Mouse (Mus musculus) G1E (cell line): Measurements from ENCODE around the gene Pitpnc1. TPM values are rescaled to one million over a fixed set of nuclear protein-coding genes. Genes with fewer than 3 reads are reported as not detected.

Experiments
- ATAC-seq: 2 replicates; pipeline ENCODE4 v1.8.0; 2016; ENCODE audit warnings: mild to moderate bottlenecking; ENCODE audit not compliant: insufficient number of reproducible peaks, poor library complexity, low FRiP score, severe bottlenecking; ENCODE audit errors: extremely low read depth
- DNase-seq: peaks from one replicate; pipeline ENCODE4 v3.0.0; 2012; ENCODE audit warnings: low spot score
- H3K27me3 ChIP-seq: 2 replicates; pipeline ENCODE4 v1.6.1; 2012; ENCODE audit warnings: mild to moderate bottlenecking, low read length, inconsistent platforms; ENCODE audit not compliant: insufficient read depth
- H3K36me3 ChIP-seq: replicated peaks from 2 replicates; pipeline ENCODE3; 2012; ENCODE audit warnings: mild to moderate bottlenecking, inconsistent platforms
- H3K4me1 ChIP-seq: 2 replicates; pipeline ENCODE4 v1.6.1; 2012; ENCODE audit warnings: low read depth, low read length, inconsistent platforms, mixed read lengths; ENCODE audit not compliant: insufficient read depth
- H3K4me3 ChIP-seq: 2 replicates; pipeline ENCODE4 v1.5.1; 2012; ENCODE audit warnings: low read depth, mild to moderate bottlenecking, inconsistent platforms, low read length, moderate library complexity, mixed read lengths
- H3K9me3 ChIP-seq: replicated peaks from 2 replicates; pipeline ENCODE4 v1.6.1; 2012; ENCODE audit warnings: inconsistent platforms
- CTCF ChIP-seq: IDR thresholded peaks from 2 replicates; pipeline ENCODE4 v1.5.1; 2012; ENCODE audit warnings: low read depth, low read length, inconsistent platforms, mixed read lengths
- GATA1 ChIP-seq: IDR thresholded peaks from 2 replicates; pipeline ENCODE4 v1.6.1; 2012; ENCODE audit warnings: borderline replicate concordance, low read length, inconsistent platforms, mixed read lengths
- GATA2 ChIP-seq: IDR thresholded peaks from 2 replicates; pipeline ENCODE4 v1.6.1; 2012; ENCODE audit warnings: low read depth, low read length, inconsistent platforms, borderline replicate concordance
- POLR2AphosphoS5 ChIP-seq: IDR thresholded peaks from 2 replicates; pipeline ENCODE4 v1.6.1; 2012; ENCODE audit warnings: low read depth, low read length, inconsistent platforms; ENCODE audit not compliant: insufficient replicate concordance
- TAL1 ChIP-seq: conservative IDR thresholded peaks from 2 replicates; pipeline ENCODE4 v1.6.1; 2012; ENCODE audit warnings: low read depth, low read length, inconsistent platforms, mixed read lengths
- polyA plus RNA-seq: library from polyadenylated mRNA; stranded (reverse); fragments of >175 nt; gene quantifications from 2 replicates; pipeline ENCODE4 v1.2.3, GENCODE M21; 2012
- total RNA-seq, 2 experiments: library from RNA; stranded (forward) in 1 of 2; stranded (reverse) in 1 of 2; fragments of 200-1000 nt in 1 of 2; fragments of >200 nt in 1 of 2; fragmentation: Nextera tagmentation in 1 of 2; gene quantifications; 2 replicates each; pipeline ENCODE4 v1.2.3; 2014 to 2017

Pitpnc1 gene
- total and polyA plus RNA-seq, 3 experiments = 9.9 to 53.5 (median 31.5) TPM

DNA sequence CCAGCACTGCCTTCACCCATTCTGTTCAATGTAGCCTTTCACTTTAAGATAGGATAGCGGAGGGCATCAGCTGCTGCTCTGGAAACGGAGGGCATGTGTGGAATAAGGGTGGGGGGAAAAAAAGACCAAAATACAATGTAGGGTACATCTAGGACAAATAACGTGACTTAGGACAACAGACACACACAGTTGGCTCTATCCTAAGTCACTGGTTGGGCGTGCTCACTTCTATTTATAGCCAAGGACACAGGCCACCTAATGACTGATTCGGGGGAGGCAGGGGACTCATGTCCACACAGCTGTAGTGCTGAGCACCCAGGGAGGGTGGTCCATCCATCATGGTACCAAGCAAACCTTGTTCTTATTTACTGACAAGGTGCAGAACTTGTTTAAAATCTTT is 245.2 kb downstream of the Pitpnc1 start:
- H3K36me3 ChIP-seq = peaks cover 92% of the 10 kb centered on the region
- no peak overlapping the region for H3K4me3 ChIP-seq
- H3K4me1 ChIP-seq = no peaks in the 10 kb centered on the region
- no peaks in the 10 kb centered on the region for H3K27me3 ChIP-seq
- ATAC-seq (no peak), DNase-seq (no peak)
- no peak for TF ChIP-seq CTCF
- H3K9me3 ChIP-seq = no peaks in the 10 kb centered on the region

- Histone ChIP-seq H3K9me3 (no peaks in the 10 kb centered on the region), H3K27me3 (no peaks in the 10 kb centered on the region), H3K4me1 (no peaks in the 10 kb centered on the region), H3K4me3 (no peak overlapping the region), H3K36me3 (peaks cover 92% of the 10 kb centered on the region)
- DNase-seq (no peak), ATAC-seq (no peak)
- TF ChIP-seq GATA2 (no peak), TAL1 (no peak), GATA1 (no peak), POLR2AphosphoS5 (no peak), CTCF (no peak)
These were observed 246.8 kb downstream of the Pitpnc1 start for GRCm38 (mm10) chr11:107223667-107224214.

DNA sequence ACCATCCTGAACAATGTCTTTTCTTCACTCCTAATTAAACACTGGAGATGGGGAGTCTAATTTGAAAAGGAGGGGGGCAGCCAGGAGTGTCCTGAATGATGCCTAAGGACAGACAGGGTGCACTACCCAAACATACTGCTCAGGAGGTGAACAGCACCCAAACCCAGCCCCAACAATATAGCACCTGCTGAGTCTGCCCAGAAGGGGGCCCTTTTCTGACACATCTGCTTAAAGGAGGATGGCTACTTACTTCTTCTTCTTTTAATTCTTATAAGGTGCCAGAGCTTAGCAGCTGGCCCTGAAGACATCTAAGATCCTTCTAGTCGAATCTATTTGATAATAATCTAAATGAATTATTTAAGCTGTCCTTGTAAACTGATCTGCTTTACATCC is 247.3 kb downstream of the Pitpnc1 start:
- Histone ChIP-seq H3K9me3 (no peaks in the 10 kb centered on the region), H3K4me1 (no peaks in the 10 kb centered on the region), H3K4me3 (no peak overlapping the region), H3K36me3 (peaks cover 92% of the 10 kb centered on the region), H3K27me3 (no peaks in the 10 kb centered on the region)
- ATAC-seq (no peak), DNase-seq (no peak)
- no peak for TF ChIP-seq POLR2AphosphoS5
- TF ChIP-seq TAL1 = no peak
- no peak for TF ChIP-seq GATA2
- TF ChIP-seq GATA1 = no peak
- no peak for TF ChIP-seq CTCF

- Histone ChIP-seq H3K9me3 (no peaks in the 10 kb centered on the region), H3K4me3 (no peak overlapping the region), H3K36me3 (peaks cover 91% of the 10 kb centered on the region), H3K27me3 (no peaks in the 10 kb centered on the region), H3K4me1 (no peaks in the 10 kb centered on the region)
- DNase-seq (no peak), ATAC-seq (no peak)
- TF ChIP-seq POLR2AphosphoS5 = no peak
- no peak for TF ChIP-seq GATA1
- no peak for TF ChIP-seq GATA2
- no peak for TF ChIP-seq TAL1
- TF ChIP-seq CTCF = no peak
These were observed 247.8 kb downstream of the Pitpnc1 start for GRCm38 (mm10) chr11:107222531-107223168.

DNA sequence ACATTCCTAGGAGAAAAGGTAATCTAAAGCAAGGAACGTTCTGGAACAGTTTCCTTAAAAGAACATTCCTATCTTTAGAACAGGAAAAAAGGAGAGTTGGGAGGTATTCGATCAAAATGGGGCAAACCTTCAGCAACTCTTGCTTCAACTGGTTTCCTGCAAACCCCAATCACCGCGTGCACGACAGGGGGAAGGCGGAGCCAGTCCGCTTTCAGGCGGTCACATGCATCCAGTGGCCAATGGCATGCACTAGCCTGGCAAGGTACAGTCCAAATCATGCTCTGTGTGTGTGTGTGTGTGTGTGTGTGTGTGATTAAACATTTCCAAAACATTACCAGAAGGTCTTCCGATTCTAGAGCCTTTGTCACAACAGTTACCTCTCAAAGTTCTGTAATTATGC is 255.4 kb downstream of the Pitpnc1 start:
- ATAC-seq = no peak
- no peak for DNase-seq
- TF ChIP-seq POLR2AphosphoS5 (no peak), GATA2 (no peak), GATA1 (no peak), TAL1 (no peak), CTCF (no peak)
- Histone ChIP-seq H3K27me3 (no peaks in the 10 kb centered on the region), H3K36me3 (peaks cover 87% of the 10 kb centered on the region), H3K4me1 (no peaks in the 10 kb centered on the region), H3K4me3 (no peak overlapping the region), H3K9me3 (no peaks in the 10 kb centered on the region)

DNA sequence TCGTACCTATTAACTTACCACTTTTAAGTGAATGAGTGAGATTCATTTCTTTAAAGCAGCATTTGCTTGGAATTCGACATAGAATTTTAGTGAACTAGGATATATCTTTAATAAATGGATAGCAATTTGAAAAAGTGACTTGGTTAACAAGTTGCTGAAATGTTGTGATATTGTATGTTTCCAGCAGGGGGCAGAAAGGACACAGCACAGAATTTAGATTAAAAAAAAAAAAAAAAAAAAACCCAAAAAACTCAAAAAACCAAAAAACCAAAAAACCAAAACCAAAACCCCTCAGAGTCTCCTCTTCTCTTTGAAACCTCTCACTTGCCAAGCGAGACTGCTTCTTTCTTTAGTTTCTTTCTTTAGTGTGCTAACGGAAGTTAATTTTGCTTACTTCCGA is 256.8 kb downstream of the Pitpnc1 start:
- no peaks in the 10 kb centered on the region for H3K4me1 ChIP-seq
- ATAC-seq (no peak), DNase-seq (no peak)
- no peaks in the 10 kb centered on the region for H3K27me3 ChIP-seq
- no peak overlapping the region for H3K4me3 ChIP-seq
- peaks cover 84% of the 10 kb centered on the region for H3K36me3 ChIP-seq
- no peak for TF ChIP-seq GATA2
- TF ChIP-seq CTCF = no peak
- TF ChIP-seq GATA1 = no peak
- no peak for TF ChIP-seq TAL1
- TF ChIP-seq POLR2AphosphoS5 = no peak
- H3K9me3 ChIP-seq = no peaks in the 10 kb centered on the region

DNA sequence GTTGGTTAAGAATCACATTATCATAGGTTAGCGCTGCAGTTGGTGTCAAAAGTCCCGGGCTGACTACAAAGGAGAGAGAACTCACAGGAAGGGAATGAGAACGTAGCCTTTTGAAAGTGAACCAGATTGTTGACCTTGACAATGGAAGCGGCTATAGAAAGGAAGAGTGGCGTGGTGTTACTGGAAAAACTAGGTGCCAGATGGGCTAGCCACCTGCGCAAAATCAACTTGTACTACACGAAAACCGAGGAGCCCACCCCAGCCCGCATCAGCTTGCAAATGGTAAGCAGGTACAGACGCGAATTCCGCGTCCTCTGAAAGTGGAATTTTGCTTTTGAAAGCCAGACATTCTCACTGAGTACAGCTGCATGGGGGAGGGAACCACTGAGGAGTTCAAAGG is 260.7 kb downstream of the Pitpnc1 start:
- no peaks in the 10 kb centered on the region for H3K4me1 ChIP-seq
- H3K36me3 ChIP-seq = peaks cover 54% of the 10 kb centered on the region
- TF ChIP-seq GATA1 = no peak
- TF ChIP-seq CTCF = no peak
- no peak for TF ChIP-seq TAL1
- TF ChIP-seq GATA2 = no peak
- TF ChIP-seq POLR2AphosphoS5 = no peak
- DNase-seq = no peak
- H3K4me3 ChIP-seq = no peak overlapping the region
- no peak for ATAC-seq
- no peaks in the 10 kb centered on the region for H3K9me3 ChIP-seq
- no peaks in the 10 kb centered on the region for H3K27me3 ChIP-seq
